Mouse (Mus musculus): ENCODE data around the gene Tmf1.

The Tmf1 gene

GRCm38 (mm10) chr6:97204252-97204869, 25.4 kb upstream of the Tmf1 start:
- DNase-seq (ENCODE audit: low spot score in 2 of 2), result no peak

GRCm38 (mm10) chr6:97202477-97202876, 23.6 kb upstream of the Tmf1 start:
- DNase-seq (ENCODE audit: low spot score in 2 of 2), result no peak

GRCm38 (mm10) chr6:97200437-97200836, 21.5 kb upstream of the Tmf1 start:
- no peak for DNase-seq (ENCODE audit: low spot score in 2 of 2)

- no peak for DNase-seq (ENCODE audit: low spot score in 2 of 2)
These were observed 476 bp upstream of the Tmf1 start for GRCm38 (mm10) chr6:97179367-97179828.

- DNase-seq (ENCODE audit: low spot score in 2 of 2), result no peak
These were observed 3.2 kb downstream of the Tmf1 start for GRCm38 (mm10) chr6:97175716-97176115.

- DNase-seq (ENCODE audit: low spot score in 2 of 2), result no peak
These were observed 28.8 kb downstream of the Tmf1 start for GRCm38 (mm10) chr6:97150156-97150555.

- no peak for DNase-seq (ENCODE audit: low spot score in 2 of 2)
These were observed 29.2 kb downstream of the Tmf1 start for GRCm38 (mm10) chr6:97149721-97150120.

- DNase-seq (ENCODE audit: low spot score in 2 of 2), result peak; percentile 67 to 85
These were observed 30.3 kb downstream of the Tmf1 start, which contains the start of gene Eogt for GRCm38 (mm10) chr6:97148383-97149251. Eogt (minus strand) TSS chr6:97149182.

GRCm38 (mm10) chr6:97147755-97148382, 31.1 kb downstream of the Tmf1 start:
- no peak for DNase-seq (ENCODE audit: low spot score in 2 of 2)

- no peak for DNase-seq (ENCODE audit: low spot score in 2 of 2)
These were observed 33.8 kb downstream of the Tmf1 start for GRCm38 (mm10) chr6:97145156-97145555.

- DNase-seq (ENCODE audit: low spot score in 2 of 2), result no peak
These were observed 34.6 kb downstream of the Tmf1 start for GRCm38 (mm10) chr6:97144359-97144758.

GRCm38 (mm10) chr6:97142611-97143010, 36.3 kb downstream of the Tmf1 start:
- no peak for DNase-seq (ENCODE audit: low spot score in 2 of 2)

- no peak for DNase-seq (ENCODE audit: low spot score in 2 of 2)
These were observed 37.1 kb downstream of the Tmf1 start for GRCm38 (mm10) chr6:97141811-97142210.

GRCm38 (mm10) chr6:97132707-97133303, 46.1 kb downstream of the Tmf1 start:
- DNase-seq (ENCODE audit: low spot score in 2 of 2), result no peak

- DNase-seq (ENCODE audit: low spot score in 2 of 2), result no peak
These were observed 47.1 kb downstream of the Tmf1 start for GRCm38 (mm10) chr6:97131808-97132207.

- DNase-seq (ENCODE audit: low spot score in 2 of 2), result no peak
These were observed 47.9 kb downstream of the Tmf1 start for GRCm38 (mm10) chr6:97130979-97131378.

- no peak for DNase-seq (ENCODE audit: low spot score in 2 of 2)
These were observed 54.4 kb downstream of the Tmf1 start for GRCm38 (mm10) chr6:97124336-97125010.

- DNase-seq (ENCODE audit: low spot score in 2 of 2), result no peak
These were observed 58.0 kb downstream of the Tmf1 start for GRCm38 (mm10) chr6:97120922-97121321.

GRCm38 (mm10) chr6:97118327-97118726, 60.6 kb downstream of the Tmf1 start:
- no peak for DNase-seq (ENCODE audit: low spot score in 2 of 2)

GRCm38 (mm10) chr6:97116896-97117295, 62.0 kb downstream of the Tmf1 start:
- DNase-seq (ENCODE audit: low spot score in 2 of 2), result no peak

GRCm38 (mm10) chr6:97114821-97115220, 64.1 kb downstream of the Tmf1 start:
- DNase-seq (ENCODE audit: low spot score in 2 of 2), result no peak

- DNase-seq (ENCODE audit: low spot score in 2 of 2), result no peak
These were observed 66.7 kb downstream of the Tmf1 start for GRCm38 (mm10) chr6:97112177-97112576.
